Mouse (Mus musculus) cortical plate, adult 2 months (tissue): ENCODE measurements around the gene Gm3238. TPM values are rescaled to one million over a fixed set of nuclear protein-coding genes. Genes with fewer than 3 reads are reported as not detected.
"Not testable (repeated sequence)": the region's sequence is repeated elsewhere in the genome, so short reads cannot be mapped to it uniquely, and the experiment has no call there.

ENCODE experiments used
- H3K27ac ChIP-seq: fragments of 200-500 bp; 2 replicates; pipeline ENCODE4 v1.5.1; 2012; ENCODE audit warnings: low read length, control low read depth, inconsistent platforms; ENCODE audit not compliant: insufficient read depth
- H3K4me1 ChIP-seq: fragments of 200-500 bp; 2 replicates; pipeline ENCODE4 v1.6.1; 2011; ENCODE audit warnings: low read length; ENCODE audit not compliant: control insufficient read depth, insufficient read depth
- H3K4me3 ChIP-seq: fragments of 200-500 bp; 2 replicates; pipeline ENCODE4 v1.5.1; 2011; ENCODE audit warnings: mild to moderate bottlenecking, low read length, control low read depth; ENCODE audit not compliant: insufficient read depth
- CTCF ChIP-seq: fragments of 200-500 bp; IDR thresholded peaks from 2 replicates; pipeline ENCODE4 v1.5.1; 2011; ENCODE audit warnings: mild to moderate bottlenecking, control low read depth, low read length; ENCODE audit not compliant: insufficient read depth; ENCODE audit errors: extremely low read depth
- POLR2A ChIP-seq: fragments of 200-500 bp; IDR thresholded peaks from 2 replicates; pipeline ENCODE4 v1.6.1; 2011; ENCODE audit warnings: mild to moderate bottlenecking, low read length, control low read depth; ENCODE audit not compliant: insufficient read depth; ENCODE audit errors: extremely low read depth
- polyA plus RNA-seq: library from polyadenylated mRNA; depleted of rRNA; stranded (reverse); fragments of >200 nt; gene quantifications from 2 replicates; pipeline ENCODE4 v1.2.3, GENCODE M21; 2012; rRNA removed

The Gm3238 gene
- not detected in 2 replicates for polyA plus RNA-seq

GRCm38 (mm10) chr10:77771225-77771624 is at the start of gene Gm3238:
Gm3238 (minus strand) TSS chr10:77771325.
- H3K27ac ChIP-seq, H3K4me3 ChIP-seq, H3K4me1 ChIP-seq: not testable (repeated sequence)

- TF ChIP-seq CTCF: no peak
- TF ChIP-seq POLR2A: no peak
- Histone ChIP-seq H3K4me3 (no peak overlapping the region), H3K4me1 (no peaks in the 10 kb centered on the region), H3K27ac (no peak overlapping the region)
Observed at GRCm38 (mm10) chr10:77819203-77819602, 48.1 kb upstream of the Gm3238 start.

DNA sequence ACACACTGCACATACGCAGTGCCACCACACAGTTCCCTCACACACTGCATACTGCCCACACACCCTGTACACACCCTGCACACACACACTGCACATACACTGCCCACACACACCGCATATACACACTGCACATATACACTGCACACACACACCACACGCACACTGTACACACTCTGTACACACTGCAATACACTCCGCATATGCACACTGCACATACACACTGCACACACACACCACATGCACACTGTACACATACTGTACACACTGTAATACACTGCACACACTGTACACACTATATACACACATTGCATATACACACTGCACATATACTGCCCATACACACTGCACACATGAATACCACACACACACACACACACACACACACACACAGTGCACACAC is 47.4 kb upstream of the Gm3238 start:
- no peak overlapping the region for H3K4me3 ChIP-seq
- no peak for TF ChIP-seq POLR2A
- TF ChIP-seq CTCF: no peak
- no peaks in the 10 kb centered on the region for H3K4me1 ChIP-seq
- H3K27ac ChIP-seq: no peak overlapping the region

DNA sequence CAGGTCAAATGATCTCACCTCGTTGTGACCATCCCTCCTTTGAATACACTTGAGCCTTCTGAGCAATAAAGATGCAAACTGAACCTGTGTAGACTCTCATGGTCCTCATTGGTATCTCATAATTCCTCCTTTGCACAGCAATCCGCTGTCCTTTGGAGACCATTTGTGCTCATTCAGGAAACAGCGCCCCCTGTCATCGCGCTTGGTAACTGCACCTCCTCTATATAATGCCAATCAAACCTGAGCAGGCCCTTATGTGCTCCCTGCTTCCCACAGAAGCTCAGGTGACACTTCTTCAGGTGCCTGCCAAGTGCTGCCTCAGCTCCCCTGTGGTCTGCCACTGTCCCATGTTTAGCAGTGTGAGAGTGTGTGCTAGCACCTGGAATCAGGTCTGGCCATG is 44.4 kb upstream of the Gm3238 start:
- TF ChIP-seq POLR2A (no peak), CTCF (peak; percentile 60)
- H3K4me1 ChIP-seq: no peaks in the 10 kb centered on the region
- no peak overlapping the region for H3K4me3 ChIP-seq
- no peak overlapping the region for H3K27ac ChIP-seq

GRCm38 (mm10) chr10:77814382-77814781 is 43.3 kb upstream of the Gm3238 start, which contains the start of gene Gm2696:
Gm2696 (plus strand) TSS chr10:77814682.
- Histone ChIP-seq H3K4me3 (no peak within 1 kb of the TSS), H3K4me1 (no peaks in the 10 kb centered on the region), H3K27ac (no peak within 1 kb of the TSS)
- no peak for TF ChIP-seq CTCF
- TF ChIP-seq POLR2A: no peak

DNA sequence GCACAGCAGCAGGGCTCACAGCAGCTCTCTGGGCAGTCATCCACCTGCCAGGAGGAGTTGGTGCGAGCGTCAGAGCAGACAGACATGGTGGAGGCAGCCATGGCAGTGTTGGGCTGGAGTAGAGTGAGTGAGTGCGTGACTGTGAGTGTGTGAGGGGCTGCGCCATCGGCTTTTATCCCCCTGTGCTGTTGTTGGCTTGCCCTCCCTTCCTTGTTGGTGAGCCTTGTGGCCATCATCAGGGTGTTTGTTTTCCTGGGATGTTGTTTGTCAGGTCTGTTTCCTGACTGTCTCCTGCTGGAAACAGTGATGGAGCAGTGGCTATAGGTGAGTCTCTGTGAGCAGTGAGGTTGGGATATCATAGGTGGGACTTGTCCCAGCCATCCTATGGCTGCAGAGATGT is 40.6 kb upstream of the Gm3238 start, which contains the start of gene Gm9507:
Gene Gm9507, minus strand, starts transcription at position 101 of the 400 bp plus-strand sequence.
- H3K4me1 ChIP-seq: no peaks in the 10 kb centered on the region
- no peak within 1 kb of the TSS for H3K4me3 ChIP-seq
- TF ChIP-seq POLR2A (no peak), CTCF (no peak)
- no peak within 1 kb of the TSS for H3K27ac ChIP-seq

DNA sequence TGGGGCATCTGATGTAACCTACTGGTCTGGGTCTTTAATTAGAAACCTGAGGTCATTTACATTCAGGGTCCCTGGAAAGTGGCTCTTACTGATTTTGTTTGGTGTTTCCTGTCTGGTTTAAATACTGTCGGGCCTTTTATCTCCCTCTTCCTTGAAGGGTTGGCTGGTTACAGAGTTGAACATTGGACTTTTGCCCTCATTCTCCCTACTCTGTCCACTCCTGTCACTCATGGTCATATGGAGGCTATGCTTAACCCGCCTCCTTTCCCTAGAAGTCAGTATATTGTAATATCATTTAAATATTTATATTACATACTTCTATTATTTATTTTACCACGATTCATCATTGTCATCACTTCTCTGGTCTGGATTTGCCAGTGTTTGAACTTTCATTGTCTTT is 33.0 kb upstream of the Gm3238 start:
- H3K27ac ChIP-seq: no peak overlapping the region
- TF ChIP-seq CTCF (no peak), POLR2A (no peak)
- no peak overlapping the region for H3K4me3 ChIP-seq
- no peaks in the 10 kb centered on the region for H3K4me1 ChIP-seq

DNA sequence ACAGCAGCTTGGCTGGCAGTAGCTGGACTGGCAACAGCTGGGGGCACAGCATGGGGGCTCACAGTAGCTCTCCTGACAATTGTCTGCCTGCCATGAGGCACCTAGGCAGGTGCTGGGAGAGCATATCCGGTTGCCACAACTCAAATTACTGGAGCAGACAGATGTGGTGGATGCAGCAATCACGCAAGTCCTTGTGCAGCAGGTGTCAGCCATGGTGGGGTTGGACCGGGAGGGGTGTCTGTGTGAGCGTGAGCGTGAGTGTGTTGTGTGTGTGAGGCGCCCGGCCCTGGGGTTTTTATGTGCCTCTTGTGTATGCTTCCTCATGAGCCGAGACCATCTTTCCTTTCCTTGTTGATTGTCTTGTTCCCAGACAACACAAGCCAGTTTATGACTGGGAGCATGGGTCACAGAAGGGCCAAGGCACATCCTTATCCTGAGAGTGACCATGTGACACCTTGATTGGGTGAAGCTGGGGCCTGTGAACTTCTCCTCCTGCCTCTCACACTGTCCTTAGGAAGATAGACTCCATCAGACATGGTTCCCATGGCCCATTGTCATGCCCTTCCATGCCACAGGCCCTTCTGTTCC is 27.9 kb upstream of the Gm3238 start, which contains the start of gene Gm19668:
Gene Gm19668, minus strand, starts transcription at position 213 of the 588 bp plus-strand sequence.
- Histone ChIP-seq H3K27ac (no peak within 1 kb of the TSS), H3K4me3 (no peak within 1 kb of the TSS), H3K4me1 (no peaks in the 10 kb centered on the region)
- TF ChIP-seq CTCF: no peak
- TF ChIP-seq POLR2A: no peak

DNA sequence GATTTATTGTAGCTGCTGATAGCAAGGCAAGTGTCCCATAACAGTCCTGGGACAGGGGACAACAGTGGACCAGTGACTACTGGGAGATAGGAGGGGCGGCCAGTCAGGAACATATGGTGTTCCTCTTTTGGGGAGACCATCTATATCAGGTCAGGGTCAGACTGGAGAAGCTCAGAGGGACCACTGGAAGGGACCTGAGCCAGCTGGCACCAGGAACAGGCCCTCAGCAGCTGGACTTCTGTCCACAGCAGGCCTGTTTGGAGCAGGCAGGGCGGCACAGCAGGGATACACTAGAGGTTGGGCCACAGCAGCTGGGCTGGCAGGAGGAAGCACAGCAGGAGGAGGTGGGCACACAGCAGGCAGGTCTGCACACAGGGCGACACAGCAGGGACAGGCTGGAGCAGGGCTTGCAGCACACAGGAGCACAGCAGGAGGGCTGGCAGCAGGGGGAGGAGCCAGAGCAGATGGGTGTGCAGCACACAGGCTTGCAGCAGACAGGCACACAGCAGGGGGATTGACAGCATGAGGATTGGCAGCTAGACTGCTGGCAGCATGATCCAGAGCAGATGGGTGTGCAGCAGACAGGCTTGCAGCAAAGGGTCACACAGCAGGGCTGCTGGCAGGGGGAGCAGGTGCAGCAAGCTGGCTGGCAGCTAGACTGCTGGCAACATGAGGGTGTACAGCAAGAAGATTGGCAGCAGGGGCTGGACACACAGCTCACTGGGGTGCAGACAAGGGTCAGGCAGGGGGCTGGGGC is 27.2 kb upstream of the Gm3238 start:
- not testable (repeated sequence) for H3K4me1 ChIP-seq, H3K4me3 ChIP-seq, H3K27ac ChIP-seq

GRCm38 (mm10) chr10:77797677-77798076 is 26.6 kb upstream of the Gm3238 start:
- H3K4me3 ChIP-seq: no peak overlapping the region
- no peaks in the 10 kb centered on the region for H3K4me1 ChIP-seq
- no peak overlapping the region for H3K27ac ChIP-seq
- TF ChIP-seq POLR2A (no peak), CTCF (no peak)

- Histone ChIP-seq H3K27ac (no peak within 1 kb of the TSS), H3K4me1 (no peaks in the 10 kb centered on the region), H3K4me3 (no peak within 1 kb of the TSS)
- no peak for TF ChIP-seq CTCF
- no peak for TF ChIP-seq POLR2A
Observed at GRCm38 (mm10) chr10:77794976-77795375, 23.9 kb upstream of the Gm3238 start, which contains the start of gene Gm9639. Gm9639 (minus strand) TSS chr10:77795076.
